Mouse (Mus musculus) heart, postnatal 10 days (tissue): ENCODE measurements at regions not wholly inside any gene's neighbourhood (a gene's known extent, or its start where the extent isn't known, plus 50 kb on each side); places are given as distances from the start of the nearest gene placed in this dataset.

Experiments
- DNase-seq, 2 experiments: peaks; one replicate each; pipeline ENCODE4 v3.0.0; 2021
- intact Hi-C: fragments of 180-260 bp; cut with DNase I; formaldehyde crosslinking; loops from one replicate; pipeline ENCODE4 v1.15.1; 2025

GRCm38 (mm10) chr13:34800906-34801305, 66.3 kb downstream of the Fam50b start:
- DNase-seq = no peak
- intact Hi-C loops = no loop called here

- intact Hi-C loops = no loop called here
Measured at GRCm38 (mm10) chr13:34806532-34807092, 68.5 kb upstream of the Prpf4b start.

GRCm38 (mm10) chr13:34809536-34809935, 65.6 kb upstream of the Prpf4b start:
- intact Hi-C loops = no loop called here

More at GRCm38 (mm10) chr13:34806532-34807092, 68.5 kb upstream of the Prpf4b start:
- DNase-seq = peak in 1 of 2 experiments; percentile 22

GRCm38 (mm10) chr13:34814161-34815056, 60.7 kb upstream of the Prpf4b start:
- peak; percentile 44 to 58 for DNase-seq
- intact Hi-C loops = no loop called here

More at GRCm38 (mm10) chr13:34809536-34809935, 65.6 kb upstream of the Prpf4b start:
- DNase-seq = no peak

GRCm38 (mm10) chr13:34815057-34815410, 60.1 kb upstream of the Prpf4b start:
- DNase-seq = peak in 1 of 2 experiments; percentile 8
- intact Hi-C loops = no loop called here

GRCm38 (mm10) chr13:34818211-34818610, 56.9 kb upstream of the Prpf4b start:
- intact Hi-C loops = no loop called here
- no peak for DNase-seq

- intact Hi-C loops = no loop called here
- peak; percentile 45 to 53 for DNase-seq
Measured at GRCm38 (mm10) chr13:34820423-34820822, 54.7 kb upstream of the Prpf4b start.

- no peak for DNase-seq
- intact Hi-C loops = no loop called here
Measured at GRCm38 (mm10) chr13:34821946-34822345, 53.2 kb upstream of the Prpf4b start.

- intact Hi-C loops = no loop called here
- DNase-seq = no peak
Measured at GRCm38 (mm10) chr13:34824157-34824556, 50.9 kb upstream of the Prpf4b start.
